In the genomic region with DNA sequence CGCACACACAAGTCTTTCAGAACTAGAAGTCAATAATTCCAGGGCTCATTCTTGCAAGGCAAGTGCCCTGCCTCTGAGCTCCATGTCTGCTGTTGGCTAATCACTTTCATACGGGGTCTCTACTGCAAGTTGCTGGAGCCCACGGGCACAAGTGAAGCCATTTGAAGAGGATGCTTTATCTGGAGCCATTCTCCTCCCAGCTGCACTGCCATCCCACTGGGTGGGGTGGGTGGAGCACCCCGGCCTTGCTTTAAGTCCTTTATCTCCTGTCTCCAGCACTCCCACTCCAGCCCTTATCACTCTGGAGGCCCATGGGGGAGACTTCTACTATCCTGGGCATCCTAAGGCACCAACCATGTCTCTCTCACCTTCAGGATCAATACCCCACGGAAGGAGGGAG, we compare ENCODE assay signal across 1 mouse cellular context.
TF ChIP-seq lines count a peak whose summit lies in the region.

No protein-coding gene starts in this region.

TF ChIP-seq in MEL, 35 proteins besides CTCF, POLR2A, EP300 and RAD21 (continued from another document):
- TF ChIP-seq MXI1 (IDR thresholded peaks at IDR 0.05; ENCODE audit: low read depth, low read length) = peak; percentile 60; the same call in 1 of the 2 replicates
- no peak for TF ChIP-seq CHD2 (IDR thresholded peaks at IDR 0.05; ENCODE audit: low read length)
- TF ChIP-seq TBP (IDR thresholded peaks at IDR 0.05; ENCODE audit: low read depth, low read length) = peak; percentile 79
- no peak for TF ChIP-seq USF2 (IDR thresholded peaks at IDR 0.05; ENCODE audit: borderline replicate concordance in 1 of 2, insufficient read depth in 1 of 2, low read depth in 1 of 2, low read length in 2 of 2)
- peak; percentile 94 for TF ChIP-seq ETS1 (IDR thresholded peaks at IDR 0.05; ENCODE audit: low read depth, low read length)
- peak; percentile 83; the same call in 1 of the 2 replicates for TF ChIP-seq MAZ (IDR thresholded peaks at IDR 0.05; ENCODE audit: low read depth, low read length)
- 0 out of 2 replicates have a peak, but pooled peaks have one; percentile 14 for TF ChIP-seq HCFC1 (IDR thresholded peaks at IDR 0.05; ENCODE audit: low read depth, low read length)
- TF ChIP-seq RCOR1 (IDR thresholded peaks at IDR 0.05; ENCODE audit: low read depth, low read length) = peak; percentile 90
- peak; percentile 97 for TF ChIP-seq GATA1 (IDR thresholded peaks at IDR 0.05; ENCODE audit: low read depth, low read length)
- TF ChIP-seq MAX (IDR thresholded peaks at IDR 0.05; ENCODE audit: low read length) = peak; percentile 67; the same call in 1 of the 2 replicates
- peak; percentile 64 for TF ChIP-seq POLR2AphosphoS2 (IDR thresholded peaks at IDR 0.05; ENCODE audit: low read length)
- peak; percentile 98 for TF ChIP-seq TCF12 (IDR thresholded peaks at IDR 0.05; ENCODE audit: low read depth, low read length)
- TF ChIP-seq SMC3 (IDR thresholded peaks at IDR 0.05; ENCODE audit: low read depth, low read length) = no peak
TF ChIP-seq in MEL: peak in this region for 14.
